Mouse (Mus musculus) testis, adult 2 months (tissue): ENCODE data around the gene Slc25a42.
A peak's percentile ranks its signal among the peaks of the same experiment; 100 is the strongest.

Experiments
- CTCF ChIP-seq: fragments of 200-500 bp; IDR thresholded peaks from 2 replicates; pipeline ENCODE4 v1.5.1; 2012; ENCODE audit warnings: low read depth, mild to moderate bottlenecking, inconsistent platforms, low read length, moderate library complexity; ENCODE audit not compliant: control insufficient read depth, insufficient read depth, insufficient replicate concordance
- POLR2A ChIP-seq: fragments of 200-500 bp; IDR thresholded peaks from 2 replicates; pipeline ENCODE4 v1.6.1; 2012; ENCODE audit warnings: low read depth, mild to moderate bottlenecking, inconsistent platforms, low read length, moderate library complexity; ENCODE audit not compliant: control insufficient read depth

DNA sequence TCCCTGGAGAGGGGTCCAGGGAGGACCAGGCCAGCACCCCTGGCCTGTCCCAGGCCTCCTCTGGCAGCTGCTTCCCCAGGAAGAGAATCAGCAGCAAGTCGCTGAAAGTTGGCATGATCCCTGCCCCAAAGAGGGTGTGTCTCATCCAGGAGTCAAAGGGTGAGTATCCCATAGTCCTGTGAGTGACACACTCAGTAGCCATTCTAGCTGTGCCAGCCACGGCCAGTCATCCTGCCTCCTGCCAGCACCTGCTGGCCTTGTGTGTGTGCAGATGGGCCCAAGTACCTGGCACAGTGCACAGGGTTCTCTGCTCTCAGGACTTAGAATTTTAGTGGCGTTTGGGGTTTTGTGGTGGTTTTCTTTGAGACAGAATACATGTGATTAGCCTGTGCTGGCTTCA is 45.4 kb upstream of the Slc25a42 start:
- no peak for TF ChIP-seq CTCF
- 0 out of 2 replicates have a peak, but pooled peaks have one; percentile 15 for TF ChIP-seq POLR2A
